Mouse (Mus musculus): ENCODE measurements around the gene BC025920. TPM values are rescaled to one million over a fixed set of nuclear protein-coding genes. Genes with fewer than 3 reads are reported as not detected.

The BC025920 gene
- total and polyA plus RNA-seq, 3 experiments = 0.40 to 6.8 (median 4.3) TPM

GRCm38 (mm10) chr10:81593935-81594334 is 12.1 kb upstream of the BC025920 start:
- Histone ChIP-seq H3K36me3 (replicated peaks) (peaks cover 6% of the 10 kb centered on the region), H3K9me3 (replicated peaks) (no peaks in the 10 kb centered on the region), H3K27me3 (ENCODE audit: insufficient read depth, low read length) (peaks cover 84% of the 10 kb centered on the region), H3K4me1 (ENCODE audit: insufficient read depth, low read depth, low read length) (peaks cover 44% of the 10 kb centered on the region), H3K4me3 (ENCODE audit: low read depth, low read length) (no peak overlapping the region)
- TF ChIP-seq GATA1 (IDR thresholded peaks at IDR 0.05; ENCODE audit: borderline replicate concordance, low read length) = no peak
- TF ChIP-seq TAL1 (conservative IDR thresholded peaks at IDR 0.05; ENCODE audit: low read depth, low read length) = no peak
- TF ChIP-seq POLR2AphosphoS5 (IDR thresholded peaks at IDR 0.05; ENCODE audit: insufficient replicate concordance, low read depth, low read length) = no peak
- no peak for TF ChIP-seq GATA2 (IDR thresholded peaks at IDR 0.05; ENCODE audit: borderline replicate concordance, low read depth, low read length)
- TF ChIP-seq CTCF (IDR thresholded peaks at IDR 0.05; ENCODE audit: low read depth, low read length) = no peak
- ATAC-seq (ENCODE audit: extremely low read depth, insufficient number of reproducible peaks, low FRiP score, poor library complexity, severe bottlenecking) = no peak
- no peak for DNase-seq (ENCODE audit: low spot score)

- TF ChIP-seq TAL1 (conservative IDR thresholded peaks at IDR 0.05; ENCODE audit: low read depth, low read length) (no peak), POLR2AphosphoS5 (IDR thresholded peaks at IDR 0.05; ENCODE audit: insufficient replicate concordance, low read depth, low read length) (no peak), CTCF (IDR thresholded peaks at IDR 0.05; ENCODE audit: low read depth, low read length) (no peak), GATA2 (IDR thresholded peaks at IDR 0.05; ENCODE audit: borderline replicate concordance, low read depth, low read length) (no peak), GATA1 (IDR thresholded peaks at IDR 0.05; ENCODE audit: borderline replicate concordance, low read length) (no peak)
- no peak for ATAC-seq (ENCODE audit: extremely low read depth, insufficient number of reproducible peaks, low FRiP score, poor library complexity, severe bottlenecking)
- Histone ChIP-seq H3K9me3 (replicated peaks) (no peaks in the 10 kb centered on the region), H3K4me3 (ENCODE audit: low read depth, low read length) (no peak overlapping the region), H3K27me3 (ENCODE audit: insufficient read depth, low read length) (peaks cover 70% of the 10 kb centered on the region), H3K36me3 (replicated peaks) (peaks cover 6% of the 10 kb centered on the region), H3K4me1 (ENCODE audit: insufficient read depth, low read depth, low read length) (peaks cover 56% of the 10 kb centered on the region)
- DNase-seq (ENCODE audit: low spot score) = no peak
Observed at GRCm38 (mm10) chr10:81595599-81595998, 10.5 kb upstream of the BC025920 start.

- Histone ChIP-seq H3K4me3 (ENCODE audit: low read depth, low read length) (no peak overlapping the region), H3K36me3 (replicated peaks) (peaks cover 6% of the 10 kb centered on the region), H3K27me3 (ENCODE audit: insufficient read depth, low read length) (peaks cover 60% of the 10 kb centered on the region), H3K4me1 (ENCODE audit: insufficient read depth, low read depth, low read length) (peaks cover 66% of the 10 kb centered on the region), H3K9me3 (replicated peaks) (no peaks in the 10 kb centered on the region)
- ATAC-seq (ENCODE audit: extremely low read depth, insufficient number of reproducible peaks, low FRiP score, poor library complexity, severe bottlenecking) (no peak), DNase-seq (ENCODE audit: low spot score) (no peak)
- TF ChIP-seq GATA1 (IDR thresholded peaks at IDR 0.05; ENCODE audit: borderline replicate concordance, low read length) (no peak), TAL1 (conservative IDR thresholded peaks at IDR 0.05; ENCODE audit: low read depth, low read length) (no peak), POLR2AphosphoS5 (IDR thresholded peaks at IDR 0.05; ENCODE audit: insufficient replicate concordance, low read depth, low read length) (no peak), CTCF (IDR thresholded peaks at IDR 0.05; ENCODE audit: low read depth, low read length) (no peak), GATA2 (IDR thresholded peaks at IDR 0.05; ENCODE audit: borderline replicate concordance, low read depth, low read length) (no peak)
Observed at GRCm38 (mm10) chr10:81596611-81597010, 9.5 kb upstream of the BC025920 start.

- no peaks in the 10 kb centered on the region for H3K9me3 ChIP-seq (replicated peaks)
- ATAC-seq (ENCODE audit: extremely low read depth, insufficient number of reproducible peaks, low FRiP score, poor library complexity, severe bottlenecking) = no peak
- H3K4me3 ChIP-seq (ENCODE audit: low read depth, low read length) = peak overlapping the region; percentile 30; the same call in 1 of the 2 replicates
- peaks cover 6% of the 10 kb centered on the region for H3K36me3 ChIP-seq (replicated peaks)
- peaks cover 53% of the 10 kb centered on the region for H3K27me3 ChIP-seq (ENCODE audit: insufficient read depth, low read length)
- H3K4me1 ChIP-seq (ENCODE audit: insufficient read depth, low read depth, low read length) = peaks cover 71% of the 10 kb centered on the region
- no peak for TF ChIP-seq GATA1 (IDR thresholded peaks at IDR 0.05; ENCODE audit: borderline replicate concordance, low read length)
- no peak for TF ChIP-seq POLR2AphosphoS5 (IDR thresholded peaks at IDR 0.05; ENCODE audit: insufficient replicate concordance, low read depth, low read length)
- TF ChIP-seq CTCF (IDR thresholded peaks at IDR 0.05; ENCODE audit: low read depth, low read length) = no peak
- no peak for TF ChIP-seq TAL1 (conservative IDR thresholded peaks at IDR 0.05; ENCODE audit: low read depth, low read length)
- TF ChIP-seq GATA2 (IDR thresholded peaks at IDR 0.05; ENCODE audit: borderline replicate concordance, low read depth, low read length) = no peak
- no peak for DNase-seq (ENCODE audit: low spot score)
Observed at GRCm38 (mm10) chr10:81597137-81597950, 8.7 kb upstream of the BC025920 start.

GRCm38 (mm10) chr10:81598342-81598741 is 7.7 kb upstream of the BC025920 start:
- no peaks in the 10 kb centered on the region for H3K9me3 ChIP-seq (replicated peaks)
- TF ChIP-seq GATA1 (IDR thresholded peaks at IDR 0.05; ENCODE audit: borderline replicate concordance, low read length) (no peak), GATA2 (IDR thresholded peaks at IDR 0.05; ENCODE audit: borderline replicate concordance, low read depth, low read length) (no peak), POLR2AphosphoS5 (IDR thresholded peaks at IDR 0.05; ENCODE audit: insufficient replicate concordance, low read depth, low read length) (no peak), TAL1 (conservative IDR thresholded peaks at IDR 0.05; ENCODE audit: low read depth, low read length) (no peak), CTCF (IDR thresholded peaks at IDR 0.05; ENCODE audit: low read depth, low read length) (no peak)
- peaks cover 6% of the 10 kb centered on the region for H3K36me3 ChIP-seq (replicated peaks)
- ATAC-seq (ENCODE audit: extremely low read depth, insufficient number of reproducible peaks, low FRiP score, poor library complexity, severe bottlenecking) (no peak), DNase-seq (ENCODE audit: low spot score) (no peak)
- H3K4me3 ChIP-seq (ENCODE audit: low read depth, low read length) = no peak overlapping the region
- peaks cover 77% of the 10 kb centered on the region for H3K4me1 ChIP-seq (ENCODE audit: insufficient read depth, low read depth, low read length)
- peaks cover 43% of the 10 kb centered on the region for H3K27me3 ChIP-seq (ENCODE audit: insufficient read depth, low read length)

GRCm38 (mm10) chr10:81598871-81599270 is 7.2 kb upstream of the BC025920 start:
- Histone ChIP-seq H3K4me1 (ENCODE audit: insufficient read depth, low read depth, low read length) (peaks cover 72% of the 10 kb centered on the region), H3K36me3 (replicated peaks) (peaks cover 5% of the 10 kb centered on the region), H3K27me3 (ENCODE audit: insufficient read depth, low read length) (peaks cover 38% of the 10 kb centered on the region), H3K9me3 (replicated peaks) (no peaks in the 10 kb centered on the region), H3K4me3 (ENCODE audit: low read depth, low read length) (no peak overlapping the region)
- DNase-seq (ENCODE audit: low spot score) (no peak), ATAC-seq (ENCODE audit: extremely low read depth, insufficient number of reproducible peaks, low FRiP score, poor library complexity, severe bottlenecking) (no peak)
- no peak for TF ChIP-seq GATA1 (IDR thresholded peaks at IDR 0.05; ENCODE audit: borderline replicate concordance, low read length)
